Comparison of ENCODE assay signal across 9 mouse cellular contexts in the genomic region with DNA sequence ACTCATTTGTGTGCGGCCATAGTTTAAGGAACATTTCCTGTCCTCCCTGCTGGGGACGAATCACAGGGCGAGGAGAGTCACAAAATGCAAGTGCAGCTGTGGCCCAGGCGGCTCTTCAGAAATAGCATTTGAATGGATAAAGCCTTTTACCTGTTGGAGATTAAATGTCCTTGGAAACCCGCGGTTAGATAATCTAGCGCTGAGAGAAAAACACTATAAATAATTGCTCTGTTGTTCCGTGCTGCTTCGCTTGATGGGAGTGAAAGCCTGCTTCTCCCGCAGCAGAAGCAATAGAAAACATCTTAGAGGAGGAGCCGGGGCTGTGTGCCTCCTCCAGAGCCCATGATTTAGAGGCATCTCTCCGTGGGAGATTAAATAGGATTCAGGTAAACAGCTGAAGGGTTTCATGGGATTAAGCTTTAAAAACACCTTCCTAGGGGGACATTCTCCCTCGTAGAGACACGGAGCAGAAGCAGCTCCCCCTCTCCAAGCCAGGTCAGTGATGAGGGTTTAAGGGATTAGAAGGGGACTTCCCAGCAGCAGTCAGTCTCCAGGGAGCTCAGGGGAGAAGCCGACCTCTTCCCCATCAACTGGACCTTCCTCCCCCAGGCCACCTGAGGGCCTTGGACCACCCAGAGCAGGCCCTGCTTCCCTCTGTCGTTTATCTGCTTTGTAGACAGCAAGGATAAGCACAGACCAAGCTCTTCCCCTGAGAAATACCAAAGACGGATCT.
DNase-seq lines count a peak whose midpoint lies in the region; ATAC-seq and TF ChIP-seq lines count a peak whose summit lies in the region.
"Had no signal": no experiment of that assay in that cellular context is flagged by ENCODE, and none has a peak within 500 bp of the region (broad histone marks: within the 10 kb centered on the region; RNA-seq: fewer than 3 reads in every experiment).

No protein-coding gene starts in this region.

- H3K9ac ChIP-seq in kidney, postnatal 0 days (ENCODE audit: low read depth, low read length) = no peak overlapping the region
- H3K9ac ChIP-seq in forebrain, embryonic 13.5 days = no peak overlapping the region
- peak overlapping the region; percentile 46; the same call in 1 of the 2 replicates for H3K9ac ChIP-seq in midbrain, embryonic 16.5 days (ENCODE audit: low read depth, low read length)

- no peaks in the 10 kb centered on the region for H3K9me3 ChIP-seq in kidney, postnatal 0 days (replicated peaks; ENCODE audit: low read length)
- H3K9me3 ChIP-seq in forebrain, embryonic 13.5 days (replicated peaks) = no peaks in the 10 kb centered on the region
- no peaks in the 10 kb centered on the region for H3K9me3 ChIP-seq in midbrain, embryonic 16.5 days (replicated peaks; ENCODE audit: control insufficient read depth, low read length, poor library complexity, severe bottlenecking)

- peaks cover 22% of the 10 kb centered on the region for H3K4me1 ChIP-seq in kidney, postnatal 0 days (replicated peaks; ENCODE audit: insufficient read depth, low read length)
- H3K4me1 ChIP-seq in forebrain, embryonic 13.5 days = peaks cover 12% of the 10 kb centered on the region
- peaks cover 9% of the 10 kb centered on the region for H3K4me1 ChIP-seq in midbrain, embryonic 16.5 days (ENCODE audit: control insufficient read depth, insufficient read depth, low read length)

- 0 out of 2 replicates have a peak, but pooled peaks have one; percentile 9 for TF ChIP-seq CTCF in kidney, postnatal 0 days (IDR thresholded peaks at IDR 0.05; ENCODE audit: low read depth)
- TF ChIP-seq CTCF in brain, embryonic 14.5 days (IDR thresholded peaks at IDR 0.05; ENCODE audit: borderline replicate concordance, extremely low read depth, insufficient read depth, insufficient read length) = no peak

- peak; percentile 69 for DNase-seq in kidney, postnatal 0 days (ENCODE audit: low spot score)
- DNase-seq in kidney, postnatal 10 days = no peak
- peak; percentile 59 for DNase-seq in brain, embryonic 14.5 days (ENCODE audit: low read depth)
- no peak for DNase-seq in adrenal gland, postnatal 36 days
- DNase-seq: gastrocnemius, postnatal 36 days; kidney, adult 9 months had no signal

- TF ChIP-seq POLR2A in brain, embryonic 14.5 days (IDR thresholded peaks at IDR 0.05; ENCODE audit: borderline replicate concordance, extremely low read depth, insufficient read depth, insufficient read length, poor library complexity, severe bottlenecking) = no peak

- H3K4me3 ChIP-seq in kidney, postnatal 0 days (replicated peaks; ENCODE audit: low read depth, low read length) = no peak overlapping the region
- no peak overlapping the region for H3K4me3 ChIP-seq in forebrain, embryonic 13.5 days
- no peak overlapping the region for H3K4me3 ChIP-seq in midbrain, embryonic 16.5 days (ENCODE audit: low read depth, low read length)

- H3K27ac ChIP-seq in kidney, postnatal 0 days = 0 out of 2 replicates have a peak overlapping the region, but pooled peaks have one; percentile 11
- H3K27ac ChIP-seq in forebrain, embryonic 13.5 days = no peak overlapping the region
- H3K27ac ChIP-seq in midbrain, embryonic 16.5 days (ENCODE audit: low read length) = peak overlapping the region; percentile 66

- 16% methylated on average over 17 of the region's 17 CpGs for WGBS in kidney, postnatal 0 days
- 8% methylated on average over 17 of the region's 17 CpGs for WGBS in forebrain, embryonic 13.5 days
- 8% methylated on average over 17 of the region's 17 CpGs for WGBS in midbrain, embryonic 16.5 days

- H3K27me3 ChIP-seq in kidney, postnatal 0 days (ENCODE audit: insufficient read depth, low read length) = no peaks in the 10 kb centered on the region
- H3K27me3 ChIP-seq in forebrain, embryonic 13.5 days = no peaks in the 10 kb centered on the region
- no peaks in the 10 kb centered on the region for H3K27me3 ChIP-seq in midbrain, embryonic 16.5 days (ENCODE audit: control insufficient read depth, insufficient read depth, low read depth, low read length)

- H3K4me2 ChIP-seq in kidney, postnatal 0 days (ENCODE audit: low read length) = peak overlapping the region; percentile 30
- peak overlapping the region; percentile 3; the same call in 1 of the 2 replicates for H3K4me2 ChIP-seq in forebrain, embryonic 13.5 days
- H3K4me2 ChIP-seq in midbrain, embryonic 16.5 days (ENCODE audit: low read length) = peak overlapping the region; percentile 21; the same call in 1 of the 2 replicates

- no peaks in the 10 kb centered on the region for H3K36me3 ChIP-seq in kidney, postnatal 0 days (ENCODE audit: insufficient read depth, low read length)
- no peaks in the 10 kb centered on the region for H3K36me3 ChIP-seq in forebrain, embryonic 13.5 days (ENCODE audit: poor library complexity, severe bottlenecking)
- H3K36me3 ChIP-seq in midbrain, embryonic 16.5 days (ENCODE audit: control insufficient read depth, insufficient read depth, low read length) = no peaks in the 10 kb centered on the region

- no peak for ATAC-seq in kidney, postnatal 0 days (replicated peaks; ENCODE audit: low FRiP score, low read depth)
- ATAC-seq in forebrain, embryonic 13.5 days = no peak
- no peak for ATAC-seq in midbrain, embryonic 16.5 days
- no peak for ATAC-seq in CD4-positive, CD25-positive, alpha-beta regulatory T cell, adult 4 months

Comparison
In these comparisons a context has a peak if more than half of its experiments do, and no peak if none do; other contexts are left out.
1. DNase-seq: peak in kidney, postnatal 0 days (single experiment) and brain, embryonic 14.5 days (single experiment); none in kidney, postnatal 10 days (single experiment) and adrenal gland, postnatal 36 days (0 of 2).
2. Peak in every context shown above with its lines, with median percentiles within 50 percentile points of each other: H3K4me2 ChIP-seq.